Mouse (Mus musculus) left cerebral cortex, postnatal 14 days (tissue): ENCODE measurements at regions not wholly inside any gene's neighbourhood (a gene's known extent, or its start where the extent isn't known, plus 50 kb on each side); places are given as distances from the start of the nearest gene placed in this dataset.
A peak's percentile ranks its signal among the peaks of the same experiment; 100 is the strongest.

Experiments
- DNase-seq, 2 experiments: peaks; one replicate each; pipeline ENCODE4 v3.0.0; 2021 to 2022; ENCODE audit warnings: low spot score in 2 of 2, mixed read lengths in 1 of 2
- intact Hi-C: fragments of 180-260 bp; cut with DNase I; formaldehyde crosslinking; loops from one replicate; pipeline ENCODE4 v1.15.1; 2025

DNA sequence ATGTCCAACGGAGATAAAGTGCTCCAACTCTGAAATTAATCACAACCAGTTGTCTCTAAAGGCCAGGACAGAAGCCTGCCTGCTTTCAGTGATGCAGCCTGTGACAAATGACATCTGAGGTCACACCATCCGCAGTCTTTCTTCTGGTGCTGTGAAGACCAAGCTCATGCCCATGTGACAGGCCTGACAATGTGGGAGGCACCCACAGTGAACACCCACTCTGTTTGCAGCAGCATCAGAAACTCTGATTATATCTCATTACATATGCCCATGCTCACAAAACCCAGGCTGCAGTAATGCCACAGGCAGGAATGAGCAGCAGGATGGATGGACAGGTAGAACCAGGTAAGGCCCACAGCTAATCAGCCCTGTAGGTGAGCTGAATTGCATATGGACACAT lies 183.6 kb downstream of the Abhd5 start:
- no peak for DNase-seq
- intact Hi-C loops, result no loop called here

DNA sequence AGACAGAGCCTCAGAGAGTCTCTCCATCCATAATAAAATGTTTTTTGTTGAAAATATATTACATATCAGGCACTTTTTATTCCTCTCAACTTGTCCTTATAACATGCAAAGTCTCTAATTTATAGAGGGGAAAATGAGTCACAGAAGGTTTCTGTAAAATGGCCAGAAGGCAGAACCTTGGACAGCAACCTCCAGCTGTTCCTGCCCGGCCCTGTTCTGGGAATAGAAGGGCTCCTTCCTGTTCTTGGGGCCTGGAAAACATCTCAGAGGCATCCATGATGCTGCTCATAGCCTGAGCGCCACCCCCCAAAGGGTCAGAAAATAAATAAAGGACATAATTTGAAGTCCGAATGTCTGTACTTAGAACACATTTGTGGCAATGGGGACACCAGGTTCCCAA lies 188.7 kb downstream of the Abhd5 start:
- intact Hi-C loops, result no loop called here
- no peak for DNase-seq

DNA sequence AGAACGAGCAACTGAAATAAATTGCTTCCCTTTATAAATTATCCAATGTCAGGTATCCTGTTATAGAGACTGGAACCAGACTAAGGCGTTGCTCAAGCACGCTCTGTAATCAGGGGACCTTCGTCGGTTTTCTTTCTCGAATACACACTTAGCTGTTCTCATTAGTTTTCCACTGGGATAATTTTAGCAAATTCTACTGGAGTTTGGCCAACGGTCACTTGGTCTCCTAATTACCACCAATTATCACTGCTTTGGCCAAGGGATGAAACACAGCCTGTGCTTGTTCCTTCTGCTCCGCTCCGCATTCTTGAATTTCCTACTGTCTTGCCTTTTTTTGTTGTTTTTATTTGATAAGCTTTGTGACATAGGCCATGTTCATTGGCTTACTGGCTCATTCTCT lies 191.1 kb upstream of the Topaz1 start:
- peak in 1 of 2 experiments; percentile 2 for DNase-seq

DNA sequence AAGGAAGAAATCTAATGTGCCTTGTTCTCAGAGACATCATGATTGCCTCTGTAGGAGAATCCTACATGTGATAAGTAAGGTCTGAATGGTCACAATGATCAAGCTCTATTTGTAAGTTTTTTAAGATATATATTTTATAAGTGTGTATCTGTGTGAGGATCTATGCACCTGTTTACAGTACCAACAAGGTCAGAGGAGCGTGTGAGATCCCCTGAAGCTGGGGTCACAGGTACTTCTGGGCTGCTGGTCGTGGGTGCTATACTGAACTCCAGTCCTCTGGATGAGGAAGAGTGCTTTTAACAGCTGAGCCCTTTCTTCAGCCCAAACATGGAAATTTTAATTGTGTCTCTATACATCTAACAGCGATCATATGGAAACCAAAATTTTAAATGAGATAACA lies 181.1 kb upstream of the Topaz1 start:
- intact Hi-C loops, result loop anchor here (2.0 to 5.0 kb wide), 2 partner anchors 37 to 89 kb away; no protein-coding TSS in a partner anchor
- DNase-seq, result no peak

More for the DNA sequence above, 191.1 kb upstream of the Topaz1 start:
- intact Hi-C loops, result no loop called here

DNA sequence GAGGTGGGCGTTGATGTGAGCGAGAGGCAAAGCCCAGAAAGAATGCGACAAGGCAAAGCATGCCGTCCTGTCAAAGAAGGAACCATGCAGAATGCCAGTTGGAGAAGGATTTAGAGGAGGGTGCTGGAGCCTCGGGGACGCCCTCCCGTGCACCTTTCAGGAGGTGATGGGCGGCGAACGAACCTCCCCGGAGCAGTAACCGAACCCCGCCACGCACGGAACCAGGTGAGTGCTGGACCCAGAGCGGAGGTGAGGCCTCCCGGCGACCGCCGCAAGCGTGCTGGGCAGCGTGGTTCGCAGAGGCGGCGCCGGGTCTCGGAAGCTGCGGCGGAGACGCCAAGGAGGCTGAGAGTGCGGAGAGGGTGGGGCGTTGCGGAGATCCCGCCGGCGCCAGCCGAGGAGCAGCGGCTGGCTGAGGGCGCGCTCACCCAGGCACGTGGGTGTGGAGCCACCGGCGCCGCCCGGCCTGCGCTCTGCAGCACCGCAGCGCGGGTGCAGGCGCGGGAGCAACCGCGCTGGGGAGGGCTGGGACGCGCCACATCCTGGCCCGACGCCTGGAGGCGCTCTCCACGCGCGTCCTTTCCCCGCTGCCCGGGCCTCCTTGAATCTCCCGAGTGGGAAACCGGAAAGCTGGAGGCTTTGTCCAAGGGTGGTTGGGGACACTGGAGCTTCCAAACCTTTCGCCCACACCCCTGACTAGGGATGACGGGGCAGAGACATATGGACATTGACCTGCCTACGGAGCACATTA lies 178.3 kb upstream of the Topaz1 start:
- intact Hi-C loops, result loop anchor here (5.0 kb wide), 1 partner anchor 92 kb away; no protein-coding TSS in a partner anchor

DNA sequence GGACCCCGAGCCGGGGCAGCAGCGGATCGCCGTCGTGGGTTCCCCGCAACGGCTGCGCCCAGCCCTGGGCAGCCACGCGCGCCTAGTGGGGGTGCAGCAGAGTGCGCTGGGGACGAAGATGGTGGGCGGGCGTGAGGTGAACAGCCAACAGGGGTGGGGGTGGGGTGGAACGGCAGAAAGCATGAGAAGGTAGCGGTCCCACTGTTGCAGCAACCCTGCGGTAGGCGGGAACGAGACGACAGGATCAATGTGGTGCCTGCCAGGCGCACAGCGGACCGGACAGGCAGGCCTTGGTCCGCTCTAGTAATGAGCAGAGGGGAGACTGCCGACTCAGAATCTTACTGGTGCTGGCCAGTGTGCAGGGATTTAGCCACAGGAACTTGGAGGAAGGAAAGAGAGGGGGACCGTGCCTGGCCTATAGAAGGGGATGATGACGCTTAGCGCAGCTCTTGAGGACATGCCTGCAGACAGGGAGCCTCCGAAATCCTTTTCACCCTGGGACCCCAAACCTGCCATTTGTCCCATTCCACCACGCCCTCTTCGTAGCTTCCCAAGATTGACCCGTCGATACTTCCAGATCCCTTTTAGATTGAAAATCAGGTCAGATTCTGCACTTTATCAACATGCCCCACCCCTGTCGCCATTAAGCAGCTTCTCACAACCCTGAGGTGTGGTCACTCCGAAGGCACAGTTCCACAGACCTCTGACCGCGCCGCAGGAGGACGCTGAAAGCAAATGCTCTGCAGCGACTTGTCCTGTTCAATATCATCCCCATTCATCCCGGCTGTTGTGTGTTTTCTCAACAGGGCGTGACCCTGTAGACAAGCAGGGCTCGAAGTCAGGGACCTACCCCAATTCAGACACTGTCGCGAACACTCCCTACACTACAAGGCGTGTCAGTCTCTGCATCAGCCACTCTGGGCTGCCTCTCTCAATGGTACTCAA lies 177.4 kb upstream of the Topaz1 start:
- intact Hi-C loops, result loop anchor here (5.0 kb wide), 4 partner anchors 43 to 147 kb away; no protein-coding TSS in a partner anchor
- DNase-seq, result no peak

More for the DNA sequence above, 178.3 kb upstream of the Topaz1 start:
- DNase-seq, result peak; percentile 72 to 79

DNA sequence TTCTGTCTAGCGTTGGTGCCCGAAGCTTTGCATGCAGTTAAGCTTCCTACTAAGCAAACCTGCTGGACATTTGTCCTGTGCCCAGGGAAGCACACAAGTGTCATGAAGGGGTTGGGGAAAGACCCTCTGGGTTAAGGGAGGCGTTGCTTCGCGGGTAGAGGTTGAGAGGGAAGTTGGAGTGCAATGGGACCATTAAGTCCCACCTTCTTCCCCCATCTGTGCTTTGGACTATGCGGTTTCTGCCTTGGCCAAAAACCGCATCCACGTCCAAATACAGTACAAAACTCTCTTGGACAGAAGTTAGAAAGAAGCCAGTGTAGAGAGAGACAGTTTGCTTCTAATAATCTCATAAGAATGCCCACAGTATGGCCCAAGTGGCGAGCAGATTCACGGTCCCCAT lies 176.1 kb upstream of the Topaz1 start:
- intact Hi-C loops, result loop anchor here (5.0 kb wide), 3 partner anchors 41 to 149 kb away; no protein-coding TSS in a partner anchor

DNA sequence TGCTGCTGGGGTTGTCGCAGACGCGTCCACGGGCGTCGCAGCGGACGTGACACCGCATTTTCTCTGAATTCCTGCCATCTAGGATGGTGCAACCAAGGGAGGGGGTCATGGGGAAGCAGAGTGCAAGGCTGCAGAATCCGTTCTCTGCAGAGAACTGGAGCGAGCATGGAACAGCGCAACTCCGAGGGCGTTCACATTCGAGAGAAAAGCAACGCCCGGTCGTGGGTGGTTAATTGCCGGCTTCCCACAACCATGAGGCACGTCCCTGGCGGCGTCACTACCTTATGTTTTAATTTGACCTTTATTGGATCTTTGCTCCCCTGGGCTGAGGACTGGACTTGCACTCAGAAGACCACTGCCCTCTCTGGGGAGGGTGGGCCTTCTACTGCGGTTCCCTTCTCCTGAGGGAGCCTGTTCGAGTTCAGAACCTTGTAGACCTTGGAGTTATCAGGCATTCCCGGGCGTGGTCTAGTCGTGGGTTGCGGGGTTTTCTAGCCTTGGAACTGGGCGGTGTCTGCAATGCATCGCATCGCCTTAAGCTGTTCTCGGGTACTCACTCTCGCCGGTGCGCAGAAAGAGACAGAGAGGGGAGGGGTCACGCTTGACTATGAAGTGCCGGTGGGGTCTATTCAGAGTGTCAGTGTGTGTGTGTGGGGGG lies 175.6 kb upstream of the Topaz1 start:
- peak in 1 of 2 experiments; percentile 56 for DNase-seq

More for the DNA sequence above, 176.1 kb upstream of the Topaz1 start:
- DNase-seq, result no peak

DNA sequence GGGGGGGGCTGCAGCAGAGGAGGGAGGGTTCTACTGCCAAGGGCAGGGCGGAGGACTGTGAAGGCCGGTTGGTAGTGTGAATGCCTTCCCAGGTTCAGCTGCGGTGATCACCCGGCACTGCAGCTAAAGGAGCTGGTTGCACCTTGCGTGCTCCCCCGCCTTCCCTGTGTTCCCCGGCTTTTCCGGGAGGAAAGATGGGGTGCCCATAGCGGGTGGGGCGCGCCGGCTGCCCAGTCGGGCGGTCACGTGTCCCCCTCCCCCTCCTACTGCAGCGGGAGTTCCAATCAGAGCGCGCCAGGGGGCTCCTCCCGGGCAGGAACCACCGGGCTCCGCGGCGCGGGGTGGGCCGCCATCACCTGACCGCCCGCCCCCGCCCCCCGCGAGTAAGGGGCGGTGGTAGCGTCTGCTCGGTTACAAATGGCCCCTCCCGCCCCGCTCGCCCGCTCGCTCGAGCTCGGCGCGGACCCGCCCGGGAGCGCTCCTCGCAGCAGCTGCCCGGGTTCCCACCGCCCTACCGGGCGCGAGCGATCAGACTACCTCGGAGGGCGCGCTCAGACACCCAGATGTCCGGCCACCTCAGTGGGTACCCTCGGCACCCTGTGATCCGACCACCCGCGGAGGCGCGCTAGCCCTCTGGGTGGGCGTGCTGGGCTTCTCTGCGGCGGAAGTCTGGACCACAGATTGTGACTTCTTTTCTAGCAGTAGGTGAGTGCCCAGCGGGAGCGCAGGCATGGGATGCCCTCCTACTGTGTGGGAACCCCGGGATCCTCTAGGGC lies 174.9 kb upstream of the Topaz1 start:
- DNase-seq, result peak; percentile 96 to 97
- intact Hi-C loops, result loop anchor here (2.0 to 5.0 kb wide), 4 partner anchors 40 to 150 kb away; no protein-coding TSS in a partner anchor

More for the DNA sequence above, 175.6 kb upstream of the Topaz1 start:
- intact Hi-C loops, result loop anchor here (2.0 to 5.0 kb wide), 4 partner anchors 41 to 149 kb away; no protein-coding TSS in a partner anchor

DNA sequence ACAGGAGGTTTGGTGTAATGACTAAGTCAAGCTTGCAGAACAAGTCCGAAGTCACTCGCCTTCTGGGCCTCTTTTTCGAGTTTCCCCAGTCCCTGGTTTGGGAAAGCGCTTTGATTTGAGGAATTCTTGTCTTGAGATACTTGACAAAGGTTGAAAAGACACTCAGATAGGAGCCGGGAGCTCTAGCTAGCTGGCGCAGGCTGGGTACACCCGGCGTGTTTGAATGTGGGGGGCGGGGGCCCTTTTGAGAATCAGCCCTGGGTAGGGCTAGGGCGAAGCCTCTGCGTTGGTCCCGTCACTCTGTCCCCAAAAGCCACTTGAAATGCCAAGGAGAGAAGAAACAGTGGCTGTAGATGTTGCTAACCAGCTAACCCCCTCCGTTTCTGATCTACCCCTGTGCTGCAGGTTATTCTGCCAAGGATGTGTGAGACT lies 174.3 kb upstream of the Topaz1 start:
- intact Hi-C loops, result loop anchor here (2.0 to 5.0 kb wide), 4 partner anchors 39 to 151 kb away; no protein-coding TSS in a partner anchor
- DNase-seq, result no peak

DNA sequence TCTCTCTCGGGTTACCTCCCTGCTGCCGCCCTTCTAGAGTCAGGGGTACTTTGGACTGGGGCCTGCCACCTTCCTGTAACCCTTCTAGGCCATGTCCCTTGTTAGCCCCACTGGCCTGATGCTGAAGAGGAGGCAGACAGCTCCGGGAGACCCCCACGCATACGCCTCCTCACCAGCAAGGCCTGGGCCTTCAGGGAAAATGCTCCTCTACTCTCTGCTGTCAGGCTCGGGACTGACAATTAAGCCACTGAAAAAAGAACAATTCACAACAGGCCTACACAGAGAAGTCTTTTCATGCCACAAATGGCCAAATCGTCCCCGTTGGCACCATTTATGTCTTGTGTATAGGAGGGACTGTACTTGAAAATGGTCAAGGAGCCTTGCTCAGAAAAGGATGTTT lies 161.9 kb upstream of the Topaz1 start:
- intact Hi-C loops, result no loop called here
- no peak for DNase-seq

DNA sequence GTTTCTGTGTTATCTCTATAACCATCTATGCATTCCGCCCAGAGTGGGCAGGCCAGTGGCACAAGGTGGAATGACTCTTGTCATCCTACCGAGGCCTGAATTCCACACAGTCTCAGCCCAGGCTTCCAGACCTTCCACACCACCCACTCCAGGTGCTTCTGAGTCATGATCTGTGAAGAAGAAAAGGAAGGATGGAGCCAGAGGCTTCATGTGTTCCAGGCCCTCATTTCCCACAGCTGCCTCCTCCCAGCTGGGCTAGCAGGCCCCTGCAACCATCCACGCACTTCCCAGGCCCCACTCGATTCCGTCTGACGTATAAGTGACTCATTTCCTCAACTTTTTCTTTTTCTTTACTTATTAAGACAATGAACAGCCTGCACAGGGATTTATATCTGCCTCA lies 160.7 kb upstream of the Topaz1 start:
- intact Hi-C loops, result no loop called here
- no peak for DNase-seq

DNA sequence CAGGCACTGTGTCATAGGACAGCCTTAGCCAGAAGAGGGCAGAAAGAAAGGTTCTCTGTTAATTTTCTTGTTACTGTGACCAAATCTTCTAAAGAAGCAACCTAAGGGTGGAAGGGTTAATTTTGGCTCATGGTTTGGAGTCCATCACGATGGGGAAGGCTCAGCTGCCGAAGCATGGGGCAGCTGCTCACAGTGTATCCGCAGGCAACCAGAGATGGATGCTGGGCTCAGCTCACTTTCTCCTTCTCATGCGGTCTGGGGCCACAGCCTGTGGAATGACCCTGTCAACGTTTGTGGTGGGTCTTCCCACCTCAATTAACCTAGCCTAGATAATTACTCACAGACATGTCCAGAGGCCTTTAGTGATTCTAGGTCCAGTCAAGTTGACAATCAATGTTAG lies 160.2 kb upstream of the Topaz1 start:
- no peak for DNase-seq
- intact Hi-C loops, result no loop called here

DNA sequence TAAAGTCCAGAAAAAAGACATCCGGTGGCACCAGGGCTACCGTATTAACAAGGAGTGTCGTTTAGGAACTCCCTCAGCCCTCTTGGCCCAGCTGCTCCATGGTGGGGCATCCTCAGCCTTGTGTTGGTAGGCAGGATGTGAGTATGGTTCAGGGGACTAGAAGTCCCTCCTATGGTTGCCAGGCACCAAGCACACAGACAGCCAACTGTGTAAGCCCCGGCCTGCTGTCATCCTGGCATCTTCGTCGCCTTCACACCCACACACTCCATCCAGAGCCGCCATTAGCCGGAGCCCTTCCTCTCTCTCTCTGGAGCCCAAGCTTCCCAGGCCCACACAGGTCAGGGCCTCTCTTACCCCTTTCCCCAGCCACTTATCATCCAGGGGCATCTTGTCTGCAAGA lies 158.9 kb upstream of the Topaz1 start:
- intact Hi-C loops, result no loop called here
- no peak for DNase-seq

DNA sequence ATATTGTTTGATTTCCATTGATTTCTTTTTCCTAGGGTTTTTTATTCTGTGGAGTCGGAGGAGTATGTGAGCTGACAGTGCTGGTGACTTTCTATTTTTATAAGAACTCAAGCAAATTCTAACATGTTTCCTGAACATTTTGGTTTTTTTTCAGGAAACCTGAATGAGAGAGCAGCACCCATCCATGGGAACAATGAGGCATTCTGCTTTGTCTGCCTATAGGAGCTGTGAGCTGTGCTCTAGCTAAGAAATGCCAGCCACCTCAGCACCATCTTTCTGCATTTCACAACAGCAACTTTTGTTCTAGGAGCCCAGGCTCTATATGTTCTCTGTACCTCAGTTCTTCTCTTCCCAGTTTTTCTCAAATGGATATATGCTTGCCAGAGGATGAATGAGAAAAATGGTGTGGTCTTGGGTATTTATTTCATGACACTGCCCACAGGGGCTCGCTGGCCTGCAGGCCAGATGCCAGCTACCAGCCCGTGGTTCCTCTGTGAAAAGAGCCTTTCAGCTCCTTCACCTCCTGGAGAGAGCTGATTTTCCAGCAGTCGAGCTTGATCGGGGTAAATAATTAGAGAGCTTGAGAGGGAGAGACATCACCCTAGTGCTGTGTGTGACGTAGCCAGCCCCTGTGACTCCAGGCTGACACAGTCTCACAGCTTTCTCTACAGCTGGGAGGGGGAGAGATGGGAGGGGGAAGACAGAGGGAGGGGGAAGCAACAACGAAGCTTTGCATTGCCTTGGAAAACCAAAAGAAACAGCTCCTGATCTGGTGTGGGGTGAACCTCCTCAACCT lies 154.1 kb upstream of the Topaz1 start:
- intact Hi-C loops, result no loop called here
- DNase-seq, result no peak

DNA sequence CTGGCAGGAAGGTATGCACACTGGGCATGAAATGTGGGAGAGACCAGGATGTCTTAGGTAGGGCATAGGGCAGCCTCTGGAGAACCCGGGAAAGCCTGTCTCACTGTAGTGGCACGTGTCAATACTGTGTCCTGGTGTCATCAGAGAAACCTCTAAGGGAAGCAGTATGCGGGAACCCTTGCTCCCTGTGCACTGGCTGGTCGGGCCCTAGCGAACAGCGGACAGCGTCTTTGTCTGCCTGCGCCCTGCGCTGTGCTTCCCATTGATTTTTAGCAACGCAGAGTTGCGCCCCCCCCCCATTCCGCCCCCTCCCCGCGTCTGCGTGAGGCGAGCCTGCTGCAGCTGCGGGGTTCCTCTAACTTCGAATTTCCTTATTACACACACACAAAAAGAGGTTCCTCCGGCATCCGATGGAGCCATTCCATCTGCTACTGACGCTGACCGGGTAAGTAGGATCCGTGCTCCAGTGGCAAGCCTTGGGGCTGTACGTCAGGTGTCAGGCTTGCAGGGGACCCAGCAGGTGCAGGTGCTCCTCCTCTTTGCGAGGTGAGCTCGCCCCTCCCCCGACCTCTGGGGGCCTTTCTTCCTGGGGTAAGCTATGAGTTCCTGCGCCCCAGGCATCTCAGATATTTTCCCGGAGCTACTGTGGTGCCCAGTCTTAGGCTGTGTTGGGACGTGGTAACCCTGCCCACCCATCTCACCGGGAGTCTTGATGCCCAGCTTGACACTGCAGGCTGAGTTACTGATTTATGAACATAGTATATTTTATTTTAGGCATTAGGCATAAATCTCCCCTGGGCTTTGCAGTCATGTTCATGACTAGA lies 151.8 kb upstream of the Topaz1 start:
- intact Hi-C loops, result no loop called here
- DNase-seq, result no peak

DNA sequence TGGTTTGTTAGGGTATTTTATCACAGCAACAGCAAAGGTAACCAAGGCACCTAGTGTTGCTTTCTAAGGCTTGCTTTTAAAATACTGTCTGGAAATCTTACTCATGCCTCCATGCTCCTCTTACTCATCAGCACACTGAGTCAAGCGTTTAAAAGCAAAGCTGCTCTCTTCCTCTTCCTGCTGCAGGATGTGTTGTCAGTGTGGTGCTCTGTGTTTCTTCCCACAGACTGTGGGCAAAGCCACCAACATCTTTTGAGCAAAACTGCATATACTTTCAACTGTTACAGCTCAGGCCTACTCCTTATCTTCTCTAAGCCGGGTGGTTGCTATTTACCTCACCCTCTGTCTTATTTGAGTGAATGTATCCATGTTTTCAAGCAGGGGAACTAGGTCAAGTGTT lies 144.0 kb upstream of the Topaz1 start:
- intact Hi-C loops, result no loop called here
- no peak for DNase-seq
